Mouse (Mus musculus) urinary bladder, postnatal 36 days (tissue): ENCODE results near the gene Ppme1.
A peak's percentile ranks its signal among the peaks of the same experiment; 100 is the strongest.

Experiments used
- DNase-seq, 2 experiments: peaks; one replicate each; pipeline ENCODE4 v3.0.0; 2022; ENCODE audit warnings: low spot score in 2 of 2, mixed read lengths in 1 of 2

Ppme1 gene

DNA sequence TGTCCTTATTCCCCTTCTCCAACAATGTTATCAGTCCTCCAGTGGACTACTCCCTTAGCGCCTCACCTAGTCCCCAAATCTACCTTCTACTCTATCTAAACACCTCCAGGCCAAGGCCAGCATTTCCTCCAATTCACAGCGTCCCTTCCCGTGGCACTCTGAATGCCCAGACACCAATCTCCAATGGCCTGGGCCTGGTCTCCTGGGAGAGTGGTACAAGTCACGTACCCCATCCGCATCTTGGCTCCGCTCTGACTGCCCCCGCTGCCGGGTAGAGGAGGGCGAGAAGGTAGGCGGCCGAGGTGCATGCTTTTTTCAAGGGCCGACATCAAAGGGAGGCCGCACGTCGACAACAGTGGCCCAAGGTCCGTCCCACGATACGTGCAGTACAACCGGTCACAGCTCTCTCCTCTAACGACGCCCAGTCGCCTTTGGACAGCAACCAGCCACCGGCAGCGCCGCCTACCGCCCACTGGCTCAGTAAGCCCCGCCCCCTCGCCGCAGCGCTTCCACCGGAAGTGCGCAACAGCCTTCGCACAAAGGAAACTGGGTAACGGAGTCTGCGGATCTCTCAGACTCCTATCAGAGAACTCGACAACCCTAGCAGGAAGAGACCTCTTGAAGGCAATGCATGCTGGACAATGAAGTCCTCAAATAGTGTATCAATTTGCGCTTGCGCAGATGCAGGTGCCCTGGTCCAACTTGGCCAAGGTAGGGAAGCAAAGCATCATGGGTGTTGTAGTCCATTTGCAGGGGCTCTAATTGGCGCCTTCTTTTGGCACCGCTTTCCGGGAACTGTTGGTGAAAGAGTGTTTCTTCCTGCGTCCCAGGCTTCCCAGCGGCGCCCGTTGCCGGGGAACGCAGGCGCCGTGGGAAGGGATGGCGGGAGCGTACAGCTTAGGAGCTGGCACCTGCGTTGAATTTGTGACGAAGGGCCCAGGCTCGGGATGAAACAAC lies at the start of gene Ppme1, which contains the start of gene C2cd3:
Ppme1 (minus strand) TSS at position 813 of the 957 bp plus-strand sequence.
C2cd3 (plus strand) TSS at position 739 of the 957 bp plus-strand sequence.
- peak; percentile 98 to 99 for DNase-seq

- DNase-seq, result no peak
Measured at GRCm38 (mm10) chr7:100408684-100409083, 36.6 kb upstream of the Ppme1 start.

DNA sequence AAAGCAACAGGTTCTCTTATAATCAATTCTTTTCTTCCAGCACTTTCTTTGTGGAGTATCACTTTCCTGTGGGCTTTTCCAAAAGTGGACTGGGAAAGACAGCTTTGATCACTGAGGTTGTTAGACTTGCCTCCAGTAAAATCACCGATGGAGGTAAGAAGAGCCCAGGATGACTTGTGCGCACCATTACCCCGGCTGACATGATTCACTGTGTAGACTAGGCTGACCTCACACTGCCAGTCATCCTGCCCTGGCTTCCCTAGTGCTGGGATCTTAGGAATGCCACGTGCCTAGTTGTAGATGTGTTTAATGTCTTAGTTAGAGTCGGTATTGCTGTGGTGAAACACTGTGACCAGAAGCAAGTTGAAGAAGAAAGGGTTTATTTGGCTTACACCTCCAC lies 35.6 kb upstream of the Ppme1 start:
- DNase-seq, result no peak

- no peak for DNase-seq
Measured at GRCm38 (mm10) chr7:100402715-100403114, 30.6 kb upstream of the Ppme1 start.

DNA sequence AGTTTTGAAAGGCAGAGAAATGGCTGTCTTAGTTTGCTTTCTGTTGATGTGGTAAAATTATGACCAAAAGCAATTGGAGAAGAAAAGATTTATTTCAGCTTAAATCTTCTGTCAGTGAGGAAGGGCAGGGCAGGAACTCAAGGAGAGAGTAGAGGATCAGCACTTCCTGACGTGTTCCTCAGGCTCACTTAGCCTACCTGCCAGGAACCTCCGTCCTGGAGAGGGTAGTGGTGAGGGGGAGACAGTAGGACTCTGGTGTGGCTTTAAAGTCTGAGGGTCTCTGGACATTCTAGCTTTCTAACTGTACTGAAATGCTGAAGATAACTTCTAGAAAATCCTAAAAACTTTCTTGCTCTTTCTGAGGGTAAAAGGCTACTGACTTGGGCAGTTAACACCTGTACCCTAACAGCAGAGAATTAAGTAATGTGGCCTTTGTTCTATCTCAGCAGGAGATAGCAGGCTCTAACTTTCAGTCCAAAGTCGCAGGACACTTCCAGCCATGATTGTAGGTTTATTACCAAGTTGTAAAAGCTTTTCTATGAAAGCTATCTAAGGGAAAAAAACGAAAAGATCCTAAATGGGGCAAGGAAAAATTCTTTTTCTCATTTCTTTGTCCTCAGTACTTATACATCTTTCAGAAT lies 28.9 kb upstream of the Ppme1 start:
- no peak for DNase-seq

- DNase-seq, result no peak
Measured at GRCm38 (mm10) chr7:100399231-100399913, 27.3 kb upstream of the Ppme1 start.

- no peak for DNase-seq
Measured at GRCm38 (mm10) chr7:100392265-100392664, 20.2 kb upstream of the Ppme1 start.

DNA sequence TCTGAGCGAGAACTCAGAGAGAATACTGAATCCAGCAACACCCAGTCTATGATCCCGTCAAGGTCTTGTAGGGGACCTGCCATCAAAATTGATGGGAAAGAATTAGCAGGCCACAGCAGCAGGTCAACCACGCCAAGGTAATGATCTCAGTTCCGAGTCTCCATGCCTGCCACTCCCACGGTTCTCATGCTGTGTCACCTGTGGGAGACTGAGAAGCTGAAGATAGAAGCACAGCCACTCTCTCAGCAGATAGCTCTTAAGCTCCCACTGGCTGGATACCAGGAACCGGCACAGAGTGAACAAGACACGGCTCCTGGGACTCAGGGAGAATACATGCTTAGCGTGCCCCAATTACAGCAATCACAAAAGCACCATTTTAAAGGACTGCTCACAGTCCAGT lies 18.1 kb upstream of the Ppme1 start:
- no peak for DNase-seq

DNA sequence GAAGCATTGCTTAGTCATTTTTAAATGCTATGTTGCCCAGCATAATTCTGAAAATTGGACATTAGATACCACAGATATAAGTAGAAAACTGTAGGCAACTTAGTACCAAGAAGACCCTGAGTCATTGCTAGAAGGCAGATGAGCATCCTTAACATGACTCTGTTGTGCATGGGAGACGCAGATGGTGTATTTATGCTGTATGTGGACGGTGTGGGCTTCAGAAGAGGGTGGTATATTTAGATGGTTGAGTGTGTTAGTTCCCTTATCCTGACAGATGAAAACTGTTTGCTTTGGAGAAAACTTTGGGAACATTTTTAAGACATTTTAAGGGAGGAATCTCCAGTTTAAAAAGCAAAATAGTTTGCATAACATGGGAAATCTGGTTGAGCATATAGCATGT lies 16.1 kb upstream of the Ppme1 start:
- no peak for DNase-seq

DNA sequence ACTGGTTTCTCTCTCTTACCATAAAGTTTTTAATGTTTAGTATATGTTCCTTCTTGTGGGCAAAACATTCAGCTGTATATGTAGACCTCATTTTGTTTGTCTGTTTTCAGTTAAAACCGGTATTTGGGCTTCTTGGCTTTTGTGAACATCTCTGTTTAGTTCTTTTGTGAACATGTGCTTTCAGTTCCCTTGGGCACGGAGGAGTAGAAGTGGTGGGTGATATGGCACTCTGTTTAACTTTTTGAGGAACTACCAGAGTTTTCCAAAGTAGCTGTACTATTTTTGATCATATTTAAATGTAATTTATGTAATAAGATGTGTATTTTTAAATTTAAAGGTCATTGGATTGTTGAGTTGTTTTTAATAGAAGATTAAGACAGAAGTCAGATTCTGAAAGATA lies 11.1 kb upstream of the Ppme1 start:
- DNase-seq, result no peak

DNA sequence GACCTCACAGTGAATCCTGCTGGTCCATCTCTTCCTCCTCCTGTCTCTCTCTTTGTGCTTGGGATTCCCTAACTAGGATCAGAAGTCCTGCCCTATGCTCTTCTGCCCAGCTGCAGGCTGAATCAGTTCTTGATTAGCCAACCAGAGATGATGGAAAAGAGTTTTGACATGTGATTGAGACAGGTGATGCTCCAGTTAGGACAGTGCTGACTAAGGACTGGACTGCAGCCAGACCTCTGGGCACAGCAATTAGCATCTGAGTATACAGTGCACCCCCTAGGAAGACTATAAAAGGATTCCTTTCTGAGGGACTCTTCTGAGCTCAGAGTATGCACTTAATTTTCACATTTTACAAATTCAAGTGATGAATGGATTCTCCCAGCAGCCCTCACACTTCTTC lies 9.1 kb upstream of the Ppme1 start:
- no peak for DNase-seq

DNA sequence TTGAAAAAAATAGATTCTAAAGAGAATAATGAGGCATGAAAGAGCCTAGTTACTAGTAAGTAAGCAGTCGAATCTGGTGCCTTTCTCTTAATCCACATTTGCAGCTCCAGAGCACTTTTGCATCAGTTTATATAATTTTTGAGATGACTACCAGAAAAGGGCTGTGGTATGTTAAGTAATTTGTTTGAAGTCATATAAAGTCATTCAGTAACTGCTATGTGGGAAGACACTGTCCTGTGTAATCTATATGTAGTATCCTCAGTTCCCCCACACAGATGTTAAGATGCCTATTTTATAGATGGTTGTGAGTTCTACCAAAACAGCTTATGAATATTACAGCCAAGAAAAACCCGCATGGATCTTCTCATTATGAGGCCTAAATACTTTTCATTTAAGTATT lies 6.2 kb upstream of the Ppme1 start:
- DNase-seq, result no peak

DNA sequence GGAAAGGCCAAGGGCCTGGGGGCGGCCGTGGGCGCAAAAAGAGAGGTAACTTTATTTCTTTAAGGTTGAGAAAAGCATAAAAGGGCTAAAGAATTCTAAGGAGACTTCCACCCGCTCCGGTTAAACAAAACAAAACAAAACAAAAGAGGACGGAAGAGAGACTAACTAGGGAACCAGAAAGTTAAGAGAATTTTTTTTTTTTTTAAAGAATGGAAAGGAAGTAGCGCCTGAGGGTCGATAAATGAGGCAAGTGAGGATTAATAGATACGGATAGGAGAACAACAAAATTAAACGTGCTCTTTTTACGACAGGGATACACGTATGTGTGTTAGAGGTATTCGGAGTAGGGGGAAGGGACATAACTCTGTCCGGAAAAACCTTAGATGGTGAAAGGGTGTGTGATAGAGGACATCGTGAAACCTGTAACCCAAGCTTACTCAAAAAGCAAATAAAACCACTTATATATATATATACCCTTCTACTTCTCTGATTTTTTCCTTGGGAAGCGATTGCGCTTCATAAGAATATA lies 409 bp upstream of the Ppme1 start:
- no peak for DNase-seq

- DNase-seq, result no peak
Measured at GRCm38 (mm10) chr7:100364888-100365287, 7.2 kb downstream of the Ppme1 start.

DNA sequence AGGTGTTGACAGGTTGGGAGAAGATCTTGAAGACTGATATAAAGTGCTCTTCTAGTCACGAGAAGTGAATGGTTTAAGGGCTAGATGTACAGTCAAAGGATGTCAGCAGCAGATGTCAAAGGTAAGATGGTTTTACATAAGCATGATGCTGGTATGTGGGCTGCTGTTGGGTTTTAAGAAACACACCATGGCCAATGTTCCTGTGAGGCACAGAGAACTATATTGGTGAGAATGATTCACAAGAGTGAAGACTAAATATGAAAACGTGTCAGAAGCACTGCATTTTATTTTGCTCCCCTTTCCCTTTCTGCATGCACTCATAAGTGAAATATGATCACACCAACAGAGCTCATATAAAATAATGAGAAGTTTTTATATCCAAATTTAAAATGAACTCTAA lies 8.9 kb downstream of the Ppme1 start:
- no peak for DNase-seq

DNA sequence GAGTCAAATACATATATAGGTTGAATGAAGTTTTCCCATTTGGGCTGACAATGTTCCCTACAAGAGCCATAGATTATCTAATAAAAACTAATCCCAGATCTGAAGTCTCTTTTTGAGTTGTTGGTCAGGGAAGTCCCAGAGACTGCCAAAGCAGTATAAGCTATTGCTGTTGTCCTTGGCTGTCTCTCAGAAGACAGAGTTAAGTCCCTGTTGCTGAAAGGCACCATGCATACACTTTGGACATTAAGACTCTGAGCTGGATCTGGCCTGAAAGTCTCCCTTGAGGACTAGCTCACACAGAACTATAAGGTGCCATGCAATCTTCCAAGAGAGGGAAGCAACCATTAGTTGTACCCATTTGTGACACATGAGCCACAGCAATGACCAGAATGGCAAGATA lies 14.3 kb downstream of the Ppme1 start:
- no peak for DNase-seq

GRCm38 (mm10) chr7:100356768-100357167 lies 15.3 kb downstream of the Ppme1 start:
- no peak for DNase-seq

DNA sequence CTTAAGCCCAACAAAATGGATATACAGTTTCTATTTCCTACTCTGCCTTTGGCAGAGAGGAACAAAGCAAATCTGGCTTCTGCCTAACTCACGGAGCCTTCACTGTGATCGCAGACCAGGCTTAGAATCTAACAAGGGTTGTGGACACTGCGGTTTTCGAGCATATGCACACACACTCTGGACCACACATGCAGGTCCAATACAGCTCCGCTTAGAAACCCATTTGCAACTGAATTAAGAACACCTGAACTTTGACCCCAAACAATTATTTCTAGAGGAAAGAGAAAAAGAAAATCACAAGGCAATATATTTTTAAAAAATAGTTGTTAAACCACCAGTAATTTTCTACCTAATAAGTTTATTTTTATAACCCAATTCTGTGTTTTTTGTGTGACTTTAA lies 15.8 kb downstream of the Ppme1 start:
- no peak for DNase-seq

DNA sequence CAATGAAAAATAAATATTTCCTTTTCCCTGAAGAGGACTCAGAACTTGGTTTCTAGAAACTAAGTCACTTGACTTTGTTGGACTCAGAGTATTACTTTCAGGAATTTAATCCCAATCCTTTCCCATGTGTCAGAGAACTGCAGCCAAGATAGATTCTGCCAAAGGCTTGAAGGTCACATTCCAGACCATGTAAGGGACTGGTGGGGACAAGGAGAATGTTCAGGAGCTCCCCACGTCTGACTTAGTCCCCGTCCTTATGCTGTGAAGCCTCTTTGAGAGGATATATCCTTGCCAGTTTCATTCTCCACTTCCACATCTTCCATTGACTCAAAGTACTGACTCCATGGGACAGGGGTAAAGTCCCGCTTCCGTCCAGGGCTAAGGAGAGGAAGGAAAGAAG lies 17.1 kb downstream of the Ppme1 start:
- DNase-seq, result no peak

DNA sequence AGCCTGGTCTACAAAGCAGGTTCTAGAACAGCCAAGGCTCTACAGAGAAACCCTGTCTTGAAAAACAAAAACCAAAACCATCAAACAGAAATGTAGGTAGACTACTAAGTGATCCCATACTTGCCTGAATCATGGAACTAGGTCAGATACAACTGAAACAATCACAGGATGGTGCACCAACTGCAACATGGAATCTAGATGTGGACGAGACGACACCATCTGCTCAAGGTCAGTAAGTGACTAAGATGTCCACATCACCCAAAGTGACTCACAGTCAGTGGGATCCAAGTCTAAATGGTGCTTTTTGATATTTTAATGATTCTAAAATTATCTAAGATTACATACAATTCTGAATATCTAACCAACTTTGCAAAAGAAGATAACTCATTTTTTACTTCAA lies 36.2 kb downstream of the Ppme1 start:
- DNase-seq, result no peak

DNA sequence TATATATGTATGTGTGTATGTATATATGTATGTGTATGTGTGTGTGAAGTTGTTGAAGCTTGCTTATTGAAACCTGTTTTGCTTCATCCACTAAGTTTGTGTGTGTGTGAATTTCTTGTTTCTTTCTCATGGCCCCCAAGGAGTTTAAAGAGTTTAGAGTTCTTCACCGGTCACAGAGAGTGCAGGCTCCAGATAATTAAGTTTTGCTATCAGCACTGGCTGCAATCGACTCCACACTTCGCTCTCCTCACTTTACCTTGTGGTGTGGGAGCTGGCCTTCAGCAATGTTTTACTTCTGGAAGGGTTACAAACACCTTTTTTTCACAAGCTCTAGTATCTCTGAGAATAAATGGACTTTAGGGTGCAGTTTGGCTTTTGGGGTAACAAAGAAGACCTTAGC lies 40.8 kb downstream of the Ppme1 start:
- DNase-seq, result no peak

DNA sequence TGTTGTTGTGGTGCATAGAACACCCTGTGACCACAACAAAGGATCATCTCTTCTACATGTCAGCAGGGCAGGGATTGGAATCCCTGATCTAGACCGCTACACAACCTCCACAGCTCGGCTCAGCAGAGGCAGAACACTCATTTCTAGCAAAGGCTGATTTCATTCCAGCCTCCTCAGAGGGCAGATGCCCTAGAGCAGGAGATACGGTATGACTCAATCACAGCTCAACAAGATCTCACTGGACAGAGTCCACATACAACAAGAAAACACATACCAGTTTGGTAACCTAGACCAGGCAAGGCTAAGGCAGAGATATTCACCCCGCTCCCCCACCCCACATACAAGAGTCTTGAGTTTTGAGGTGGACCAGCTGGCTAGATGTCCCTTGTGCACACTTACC lies 43.5 kb downstream of the Ppme1 start:
- no peak for DNase-seq
